Mouse (Mus musculus) monocyte, adult 5-6 weeks (primary cell): ENCODE data around the gene Tspan5. TPM values are rescaled to one million over a fixed set of nuclear protein-coding genes. Genes with fewer than 3 reads are reported as not detected.

Experiments used
- ATAC-seq: fragments of 153-309, 156-312 bp; replicated peaks from 2 replicates; pipeline ENCODE4 v1.8.0; 2017; ENCODE audit warnings: mild to moderate bottlenecking; ENCODE audit not compliant: low TSS enrichment, insufficient number of reproducible peaks, severe bottlenecking, poor library complexity, low FRiP score
- total RNA-seq: library from RNA; stranded (forward); fragments of 200-1000, 200-491, 200-594 nt; gene quantifications from 3 replicates; pipeline ENCODE4 v1.2.3, GENCODE M21; 2017

Gene Tspan5
- total RNA-seq, 1 experiment from 2014 or later: 20.4 TPM

DNA sequence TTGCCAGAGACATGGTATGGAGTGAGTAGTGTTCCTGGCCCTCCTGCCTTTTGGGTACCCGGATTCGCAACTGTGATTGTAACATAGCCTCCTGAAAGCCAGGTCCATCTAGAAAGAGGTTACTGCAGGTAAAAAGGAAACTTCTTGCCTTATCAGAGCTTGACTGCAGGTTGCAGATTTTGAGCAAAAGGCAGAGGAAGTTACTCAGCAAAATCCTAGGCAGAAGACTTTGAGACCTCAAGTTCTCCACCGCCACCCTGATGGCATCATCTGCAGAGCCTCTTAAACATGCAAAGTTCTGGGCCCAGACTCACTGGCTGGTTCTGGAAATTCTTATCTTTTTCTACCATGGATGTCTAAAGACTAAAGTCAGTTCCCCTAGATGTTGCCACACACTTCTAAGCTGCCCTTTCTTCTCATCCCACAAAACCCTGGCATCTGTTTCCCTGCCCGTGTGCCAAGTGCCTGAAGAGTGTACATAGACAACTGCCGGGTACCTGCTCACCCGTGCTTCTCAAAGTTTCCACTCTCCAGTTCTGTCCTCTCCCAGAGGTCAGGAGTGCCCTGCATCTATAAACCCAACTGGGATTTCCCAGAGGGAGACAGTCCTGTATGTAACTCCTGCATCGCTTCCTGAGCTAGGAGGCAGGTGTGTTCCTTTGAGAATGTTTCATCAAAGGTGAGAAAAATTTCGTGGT is 1.0 kb upstream of the Tspan5 start:
- ATAC-seq: no peak

DNA sequence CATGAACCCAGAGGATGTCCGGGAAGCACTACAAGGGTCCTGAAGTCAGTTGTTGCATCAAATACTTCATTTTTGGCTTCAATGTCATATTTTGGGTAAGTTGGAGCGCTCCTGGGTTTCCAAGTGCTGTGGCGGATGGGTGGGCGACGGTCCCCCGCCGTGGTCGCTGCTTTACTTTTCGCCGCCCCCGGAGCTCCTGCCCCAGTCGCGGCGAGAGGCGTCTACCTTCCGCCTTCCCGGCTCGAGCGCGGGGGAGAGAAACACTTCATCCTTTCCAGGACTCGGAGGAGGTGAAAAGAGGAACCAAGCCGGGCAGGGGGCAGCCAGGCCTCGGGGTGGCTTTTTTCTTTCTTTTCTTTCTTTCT is 553 bp downstream of the Tspan5 start:
- ATAC-seq: no peak

DNA sequence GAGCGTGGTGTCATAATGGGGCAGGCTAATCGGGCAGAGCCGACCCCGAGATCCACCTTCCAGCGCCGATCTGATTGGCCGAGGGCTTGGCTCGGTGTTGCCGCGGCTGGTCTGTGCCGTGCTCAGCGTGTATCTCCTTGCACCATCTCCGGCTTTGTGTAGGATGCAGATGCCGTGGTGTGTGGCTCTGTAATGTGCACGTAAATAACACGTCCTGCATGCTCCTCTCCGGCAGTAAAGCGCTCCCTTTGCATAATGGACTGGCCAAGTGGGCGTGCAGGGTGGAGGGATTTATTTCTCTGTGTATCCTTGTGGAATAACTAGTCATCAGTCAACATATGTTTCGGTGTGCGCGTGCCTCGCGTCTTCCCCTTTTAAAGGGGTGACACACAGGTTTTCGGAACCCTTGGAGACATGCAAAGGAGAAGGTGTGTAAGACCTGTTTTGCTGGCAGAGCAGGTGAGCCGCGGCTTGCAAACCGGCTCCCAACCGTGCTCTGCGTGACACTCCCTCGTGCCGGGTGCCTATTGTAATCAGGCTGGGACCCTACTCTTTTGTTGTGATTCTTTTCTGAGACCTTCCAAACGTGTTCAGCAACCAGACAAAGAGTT is 1.2 kb downstream of the Tspan5 start:
- ATAC-seq: peak; percentile 61

DNA sequence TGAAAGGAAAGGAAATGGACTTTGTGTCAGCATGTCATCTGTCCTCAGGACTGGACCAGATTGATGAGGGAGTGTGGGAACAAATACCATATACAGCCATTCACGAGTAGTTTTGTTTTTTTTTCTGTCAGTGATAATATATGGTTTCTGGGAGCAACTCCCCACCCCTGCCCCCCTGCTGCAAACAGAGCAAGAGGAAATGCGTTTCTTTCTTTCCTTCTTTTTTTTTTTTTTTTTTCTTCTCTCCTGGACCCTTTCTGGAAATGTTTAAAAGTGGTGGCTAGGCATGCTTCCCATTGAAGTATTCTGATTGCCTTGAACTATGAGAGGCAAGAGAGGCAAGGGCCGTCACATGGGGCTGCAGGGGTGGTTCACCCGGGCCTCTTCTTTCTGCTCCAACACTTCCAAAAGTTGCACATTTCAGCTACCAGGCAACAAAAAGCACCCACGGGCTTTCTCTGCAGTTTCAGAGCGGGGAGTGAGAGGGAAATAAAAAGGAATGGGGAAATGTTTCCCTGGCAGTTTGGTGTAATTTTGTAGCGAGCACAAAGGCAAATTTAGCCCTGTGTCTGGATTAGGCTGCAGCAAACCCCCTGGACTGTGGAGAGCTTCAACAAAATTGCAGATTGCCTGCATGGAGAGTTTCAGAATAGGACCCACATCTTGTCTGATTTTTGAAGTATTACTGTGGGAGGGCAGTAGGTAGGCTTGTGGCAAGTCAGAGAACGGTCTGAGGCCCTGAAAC is 2.2 kb downstream of the Tspan5 start:
- no peak for ATAC-seq

GRCm38 (mm10) chr3:138745091-138745490 is 3.1 kb downstream of the Tspan5 start:
- no peak for ATAC-seq

DNA sequence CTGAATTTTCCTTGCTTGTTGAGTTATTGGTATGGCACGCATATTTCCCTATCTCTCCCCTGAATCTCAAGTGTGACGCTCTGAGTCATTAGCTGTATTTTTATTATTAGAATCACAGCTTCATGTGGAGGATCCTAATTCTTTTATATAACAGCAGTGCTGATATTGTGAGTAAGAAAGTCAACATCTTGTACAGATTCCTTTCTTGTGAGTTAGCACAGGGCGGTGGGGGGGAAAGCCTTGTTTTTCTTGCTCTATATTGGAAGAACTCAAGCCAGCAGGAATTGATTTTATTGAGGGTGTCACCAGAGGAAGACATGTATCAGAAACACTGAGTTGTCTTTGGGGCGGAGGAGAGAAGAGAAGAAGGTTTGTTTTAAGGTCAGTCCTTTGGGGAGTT is 3.6 kb downstream of the Tspan5 start:
- no peak for ATAC-seq

GRCm38 (mm10) chr3:138746556-138746955 is 4.6 kb downstream of the Tspan5 start:
- ATAC-seq: no peak

GRCm38 (mm10) chr3:138747035-138747434 is 5.0 kb downstream of the Tspan5 start:
- ATAC-seq: no peak

GRCm38 (mm10) chr3:138747985-138748384 is 6.0 kb downstream of the Tspan5 start:
- ATAC-seq: no peak

GRCm38 (mm10) chr3:138749645-138750044 is 7.7 kb downstream of the Tspan5 start:
- no peak for ATAC-seq

DNA sequence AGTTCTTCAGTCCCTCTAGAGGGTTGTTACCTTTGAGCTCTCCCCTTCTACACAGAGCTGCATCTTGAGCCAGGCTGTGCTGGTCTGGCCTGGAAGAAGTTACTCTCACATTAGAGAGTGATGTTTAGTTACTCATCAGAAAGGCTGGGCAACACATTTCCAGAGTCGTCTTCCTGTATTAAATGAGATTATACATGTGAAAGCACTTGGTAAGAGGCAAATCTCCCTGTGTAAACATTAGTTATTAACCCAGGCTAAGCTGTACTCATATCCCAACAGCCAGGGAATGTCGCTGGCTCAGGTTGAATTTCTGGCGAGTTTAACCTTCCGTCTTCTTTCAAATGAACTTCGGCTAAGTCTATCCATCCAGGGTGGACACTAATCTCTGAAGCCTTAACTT is 9.3 kb downstream of the Tspan5 start:
- no peak for ATAC-seq

- ATAC-seq: no peak
Measured at GRCm38 (mm10) chr3:138752056-138752455, 10.1 kb downstream of the Tspan5 start.

GRCm38 (mm10) chr3:138752769-138753168 is 10.8 kb downstream of the Tspan5 start:
- no peak for ATAC-seq

- peak; percentile 55; the same call in 1 of the 2 replicates for ATAC-seq
Measured at GRCm38 (mm10) chr3:138753182-138753885, 11.3 kb downstream of the Tspan5 start.

DNA sequence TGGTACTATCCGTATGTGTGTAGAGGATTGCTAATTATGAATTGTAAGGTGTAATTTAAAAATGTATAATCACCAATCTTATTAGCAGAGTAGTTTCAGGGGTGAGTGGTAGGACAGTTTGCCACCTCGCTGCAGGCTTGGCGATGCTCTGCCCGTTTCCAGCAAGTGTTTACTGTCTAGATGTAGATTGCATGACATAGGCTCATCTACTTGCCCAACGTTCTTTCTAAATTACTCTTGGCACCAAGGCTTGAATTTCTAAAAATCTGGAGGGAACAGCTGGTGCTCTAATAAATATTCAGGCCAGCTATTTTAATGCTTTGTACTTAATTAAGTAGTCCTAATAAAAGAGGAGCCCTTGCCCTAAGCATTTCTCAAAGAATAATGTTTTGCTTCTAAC is 12.3 kb downstream of the Tspan5 start:
- no peak for ATAC-seq

DNA sequence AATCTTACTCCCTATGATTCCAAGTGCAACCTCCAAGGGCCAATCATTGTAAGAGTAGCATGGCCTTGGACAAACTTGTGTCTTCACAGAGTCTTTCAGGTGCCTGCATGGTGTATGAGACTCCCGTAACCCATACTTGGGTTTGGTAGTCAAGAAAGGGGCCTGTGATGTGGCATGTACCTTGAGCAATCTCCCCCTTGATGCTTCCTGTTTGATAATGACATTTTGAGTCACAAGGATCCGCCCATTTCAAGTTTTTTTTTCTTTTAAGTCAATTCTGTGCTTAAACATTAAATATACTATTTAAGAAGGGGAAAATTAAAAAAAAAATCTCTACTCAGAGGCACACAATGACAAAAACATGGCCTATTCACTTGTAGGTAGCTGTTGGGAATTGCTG is 15.3 kb downstream of the Tspan5 start:
- no peak for ATAC-seq

GRCm38 (mm10) chr3:138759968-138760684 is 18.1 kb downstream of the Tspan5 start:
- no peak for ATAC-seq

GRCm38 (mm10) chr3:138760685-138761119 is 18.7 kb downstream of the Tspan5 start:
- no peak for ATAC-seq

DNA sequence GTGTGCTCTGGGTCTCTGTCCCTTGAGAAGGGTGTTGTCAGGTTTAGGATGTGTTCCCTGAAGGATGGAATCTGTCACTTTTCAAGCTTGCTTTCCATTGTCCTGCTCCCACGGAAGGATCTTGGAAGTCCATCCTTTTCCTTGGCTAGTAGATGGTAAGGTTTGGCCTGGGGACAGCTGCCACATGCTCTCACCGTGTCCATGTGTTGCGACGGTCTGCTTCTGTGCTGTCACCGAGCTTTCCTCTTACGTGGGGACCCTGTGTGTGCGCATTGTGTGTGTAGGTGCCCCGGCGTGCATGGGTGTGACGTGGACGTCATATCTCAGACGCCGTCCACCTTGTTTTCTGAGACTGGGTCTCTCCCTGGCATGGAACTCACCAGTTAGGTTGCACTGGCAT is 19.5 kb downstream of the Tspan5 start:
- ATAC-seq: no peak
